Mouse (Mus musculus): Measurements from ENCODE around the gene Sdc1. TPM values are rescaled to one million over a fixed set of nuclear protein-coding genes. Genes with fewer than 3 reads are reported as not detected.

The Sdc1 gene
- polyA plus RNA-seq, 1 experiment from 2014 or later: 16.7 TPM

GRCm38 (mm10) chr12:8778106-8778505, 7.0 kb downstream of the Sdc1 start:
- no peaks in the 10 kb centered on the region for H3K27me3 ChIP-seq (ENCODE audit: control insufficient read depth, insufficient read depth, low read depth, low read length)
- no peak overlapping the region for H3K9ac ChIP-seq (ENCODE audit: low read depth, low read length)
- H3K4me1 ChIP-seq (ENCODE audit: control insufficient read depth, insufficient read depth, low read length): peaks cover 8% of the 10 kb centered on the region; the same call in 1 of the 2 replicates
- no peak overlapping the region for H3K4me3 ChIP-seq (ENCODE audit: low read depth, low read length)
- H3K4me2 ChIP-seq (ENCODE audit: low read length): no peak overlapping the region
- no peaks in the 10 kb centered on the region for H3K9me3 ChIP-seq (replicated peaks; ENCODE audit: control insufficient read depth, low read length, poor library complexity, severe bottlenecking)
- ATAC-seq: no peak
- WGBS: 95% methylated on average over 7 of the region's 7 CpGs
- H3K36me3 ChIP-seq (ENCODE audit: control insufficient read depth, insufficient read depth, low read length): no peaks in the 10 kb centered on the region
- no peak overlapping the region for H3K27ac ChIP-seq (ENCODE audit: low read length)

- H3K9ac ChIP-seq (ENCODE audit: low read depth, low read length): no peak overlapping the region
- no peaks in the 10 kb centered on the region for H3K9me3 ChIP-seq (replicated peaks; ENCODE audit: control insufficient read depth, low read length, poor library complexity, severe bottlenecking)
- 87% methylated on average over 4 of the region's 4 CpGs for WGBS
- no peaks in the 10 kb centered on the region for H3K4me1 ChIP-seq (ENCODE audit: control insufficient read depth, insufficient read depth, low read length)
- no peaks in the 10 kb centered on the region for H3K36me3 ChIP-seq (ENCODE audit: control insufficient read depth, insufficient read depth, low read length)
- H3K27ac ChIP-seq (ENCODE audit: low read length): no peak overlapping the region
- H3K4me2 ChIP-seq (ENCODE audit: low read length): no peak overlapping the region
- H3K4me3 ChIP-seq (ENCODE audit: low read depth, low read length): no peak overlapping the region
- no peak for ATAC-seq
- no peaks in the 10 kb centered on the region for H3K27me3 ChIP-seq (ENCODE audit: control insufficient read depth, insufficient read depth, low read depth, low read length)
These were observed 8.7 kb downstream of the Sdc1 start for GRCm38 (mm10) chr12:8779851-8780250.

GRCm38 (mm10) chr12:8781121-8781520, 10.0 kb downstream of the Sdc1 start:
- Histone ChIP-seq H3K4me1 (ENCODE audit: control insufficient read depth, insufficient read depth, low read length) (no peaks in the 10 kb centered on the region), H3K9me3 (replicated peaks; ENCODE audit: control insufficient read depth, low read length, poor library complexity, severe bottlenecking) (no peaks in the 10 kb centered on the region), H3K27ac (ENCODE audit: low read length) (no peak overlapping the region), H3K4me2 (ENCODE audit: low read length) (no peak overlapping the region), H3K27me3 (ENCODE audit: control insufficient read depth, insufficient read depth, low read depth, low read length) (no peaks in the 10 kb centered on the region), H3K4me3 (ENCODE audit: low read depth, low read length) (no peak overlapping the region), H3K36me3 (ENCODE audit: control insufficient read depth, insufficient read depth, low read length) (no peaks in the 10 kb centered on the region), H3K9ac (ENCODE audit: low read depth, low read length) (no peak overlapping the region)
- WGBS: 86% methylated on average over 7 of the region's 7 CpGs
- ATAC-seq: no peak

GRCm38 (mm10) chr12:8781681-8782378, 10.7 kb downstream of the Sdc1 start:
- Histone ChIP-seq H3K4me1 (ENCODE audit: control insufficient read depth, insufficient read depth, low read length) (no peaks in the 10 kb centered on the region), H3K9me3 (replicated peaks; ENCODE audit: control insufficient read depth, low read length, poor library complexity, severe bottlenecking) (no peaks in the 10 kb centered on the region), H3K4me2 (ENCODE audit: low read length) (no peak overlapping the region), H3K9ac (ENCODE audit: low read depth, low read length) (no peak overlapping the region), H3K27ac (ENCODE audit: low read length) (no peak overlapping the region), H3K4me3 (ENCODE audit: low read depth, low read length) (no peak overlapping the region), H3K36me3 (ENCODE audit: control insufficient read depth, insufficient read depth, low read length) (no peaks in the 10 kb centered on the region), H3K27me3 (ENCODE audit: control insufficient read depth, insufficient read depth, low read depth, low read length) (no peaks in the 10 kb centered on the region)
- ATAC-seq: no peak
- WGBS: 84% methylated on average over 9 of the region's 9 CpGs

GRCm38 (mm10) chr12:8782565-8782964, 11.4 kb downstream of the Sdc1 start:
- Histone ChIP-seq H3K4me2 (ENCODE audit: low read length) (no peak overlapping the region), H3K9me3 (replicated peaks; ENCODE audit: control insufficient read depth, low read length, poor library complexity, severe bottlenecking) (no peaks in the 10 kb centered on the region), H3K4me3 (ENCODE audit: low read depth, low read length) (no peak overlapping the region), H3K27ac (ENCODE audit: low read length) (no peak overlapping the region), H3K27me3 (ENCODE audit: control insufficient read depth, insufficient read depth, low read depth, low read length) (no peaks in the 10 kb centered on the region), H3K36me3 (ENCODE audit: control insufficient read depth, insufficient read depth, low read length) (no peaks in the 10 kb centered on the region), H3K4me1 (ENCODE audit: control insufficient read depth, insufficient read depth, low read length) (no peaks in the 10 kb centered on the region), H3K9ac (ENCODE audit: low read depth, low read length) (no peak overlapping the region)
- ATAC-seq: no peak
- 90% methylated on average over 3 of the region's 3 CpGs for WGBS

DNA sequence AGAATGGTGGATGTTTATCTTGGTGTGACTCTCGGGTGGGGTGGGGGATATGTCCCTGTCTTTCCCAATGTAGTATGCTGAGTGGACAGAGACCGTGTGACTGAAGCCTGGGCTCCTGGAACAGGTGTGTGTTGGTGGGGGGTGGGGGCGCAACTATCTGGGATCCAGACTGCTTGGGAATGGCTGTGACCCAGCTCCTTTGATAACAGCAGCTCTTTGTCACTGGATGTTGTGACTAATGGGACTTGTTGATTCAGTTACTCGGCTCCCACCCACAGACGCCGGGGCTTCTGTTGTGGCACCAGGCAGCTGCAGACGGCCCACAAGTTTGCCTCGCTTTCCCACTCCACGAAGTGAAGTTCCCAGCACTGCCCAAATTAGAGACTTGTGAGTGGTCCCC, 13.1 kb downstream of the Sdc1 start:
- no peak overlapping the region for H3K27ac ChIP-seq (ENCODE audit: low read length)
- H3K4me1 ChIP-seq (ENCODE audit: control insufficient read depth, insufficient read depth, low read length): no peaks in the 10 kb centered on the region
- H3K27me3 ChIP-seq (ENCODE audit: control insufficient read depth, insufficient read depth, low read depth, low read length): no peaks in the 10 kb centered on the region
- ATAC-seq: no peak
- no peaks in the 10 kb centered on the region for H3K36me3 ChIP-seq (ENCODE audit: control insufficient read depth, insufficient read depth, low read length)
- H3K4me2 ChIP-seq (ENCODE audit: low read length): no peak overlapping the region
- no peak overlapping the region for H3K4me3 ChIP-seq (ENCODE audit: low read depth, low read length)
- H3K9me3 ChIP-seq (replicated peaks; ENCODE audit: control insufficient read depth, low read length, poor library complexity, severe bottlenecking): no peaks in the 10 kb centered on the region
- H3K9ac ChIP-seq (ENCODE audit: low read depth, low read length): no peak overlapping the region
- WGBS: 80% methylated on average over 9 of the region's 9 CpGs

- no peak overlapping the region for H3K9ac ChIP-seq (ENCODE audit: low read depth, low read length)
- WGBS: 86% methylated on average over 5 of the region's 5 CpGs
- no peak overlapping the region for H3K4me2 ChIP-seq (ENCODE audit: low read length)
- H3K4me3 ChIP-seq (ENCODE audit: low read depth, low read length): no peak overlapping the region
- H3K4me1 ChIP-seq (ENCODE audit: control insufficient read depth, insufficient read depth, low read length): no peaks in the 10 kb centered on the region
- H3K27me3 ChIP-seq (ENCODE audit: control insufficient read depth, insufficient read depth, low read depth, low read length): no peaks in the 10 kb centered on the region
- H3K36me3 ChIP-seq (ENCODE audit: control insufficient read depth, insufficient read depth, low read length): peaks cover 5% of the 10 kb centered on the region
- no peaks in the 10 kb centered on the region for H3K9me3 ChIP-seq (replicated peaks; ENCODE audit: control insufficient read depth, low read length, poor library complexity, severe bottlenecking)
- no peak overlapping the region for H3K27ac ChIP-seq (ENCODE audit: low read length)
- ATAC-seq: no peak
These were observed 15.4 kb downstream of the Sdc1 start for GRCm38 (mm10) chr12:8786476-8786875.

- Histone ChIP-seq H3K9me3 (replicated peaks; ENCODE audit: control insufficient read depth, low read length, poor library complexity, severe bottlenecking) (no peaks in the 10 kb centered on the region), H3K4me2 (ENCODE audit: low read length) (no peak overlapping the region), H3K4me3 (ENCODE audit: low read depth, low read length) (no peak overlapping the region), H3K4me1 (ENCODE audit: control insufficient read depth, insufficient read depth, low read length) (no peaks in the 10 kb centered on the region), H3K9ac (ENCODE audit: low read depth, low read length) (no peak overlapping the region), H3K36me3 (ENCODE audit: control insufficient read depth, insufficient read depth, low read length) (peaks cover 6% of the 10 kb centered on the region), H3K27me3 (ENCODE audit: control insufficient read depth, insufficient read depth, low read depth, low read length) (no peaks in the 10 kb centered on the region), H3K27ac (ENCODE audit: low read length) (no peak overlapping the region)
- ATAC-seq: no peak
- 91% methylated on average over 12 of the region's 12 CpGs for WGBS
These were observed 16.0 kb downstream of the Sdc1 start for GRCm38 (mm10) chr12:8786984-8787730.

- no peak for ATAC-seq
- Histone ChIP-seq H3K4me3 (ENCODE audit: low read depth, low read length) (no peak overlapping the region), H3K9ac (ENCODE audit: low read depth, low read length) (no peak overlapping the region), H3K9me3 (replicated peaks; ENCODE audit: control insufficient read depth, low read length, poor library complexity, severe bottlenecking) (no peaks in the 10 kb centered on the region), H3K4me2 (ENCODE audit: low read length) (no peak overlapping the region), H3K36me3 (ENCODE audit: control insufficient read depth, insufficient read depth, low read length) (peaks cover 6% of the 10 kb centered on the region), H3K27me3 (ENCODE audit: control insufficient read depth, insufficient read depth, low read depth, low read length) (no peaks in the 10 kb centered on the region), H3K27ac (ENCODE audit: low read length) (no peak overlapping the region), H3K4me1 (ENCODE audit: control insufficient read depth, insufficient read depth, low read length) (no peaks in the 10 kb centered on the region)
- 35% methylated on average over 3 of the region's 3 CpGs for WGBS
These were observed 17.3 kb downstream of the Sdc1 start for GRCm38 (mm10) chr12:8788469-8788868.

Data from midbrain, embryonic 16.5 days (tissue).